Mouse (Mus musculus) gastrocnemius, postnatal 14 days (tissue): ENCODE results near the gene Crip1. TPM values are rescaled to one million over a fixed set of nuclear protein-coding genes. Genes with fewer than 3 reads are reported as not detected.
A peak's percentile ranks its signal among the peaks of the same experiment; 100 is the strongest.

Experiments
- DNase-seq: peaks from one replicate; pipeline ENCODE4 v3.0.0; 2021; ENCODE audit warnings: mixed read lengths
- intact Hi-C: fragments of 180-260 bp; cut with DNase I; formaldehyde crosslinking; loops from one replicate; pipeline ENCODE4 v1.15.1; 2025; ENCODE audit warnings: low total_unique reads
- total RNA-seq, 2 experiments: library from RNA; stranded (reverse); gene quantifications; 2 replicates each; pipeline ENCODE4 v1.2.3; 2021

Gene Crip1
- total RNA-seq, 2 experiments from 2014 or later, result 115 to 139 TPM

GRCm38 (mm10) chr12:113119516-113120410 is 26.4 kb upstream of the Crip1 start:
- peak; percentile 78 for DNase-seq
- intact Hi-C loops, result no loop called here

- no peak for DNase-seq
These were observed 21.4 kb upstream of the Crip1 start for GRCm38 (mm10) chr12:113124726-113125125.

GRCm38 (mm10) chr12:113130732-113131131 is 15.4 kb upstream of the Crip1 start:
- no peak for DNase-seq
- intact Hi-C loops, result no loop called here

More at GRCm38 (mm10) chr12:113124726-113125125, 21.4 kb upstream of the Crip1 start:
- intact Hi-C loops, result no loop called here

- intact Hi-C loops, result no loop called here
These were observed 14.5 kb upstream of the Crip1 start for GRCm38 (mm10) chr12:113131601-113132000.

GRCm38 (mm10) chr12:113132567-113132966 is 13.5 kb upstream of the Crip1 start:
- intact Hi-C loops, result no loop called here
- peak; percentile 73 for DNase-seq

More at GRCm38 (mm10) chr12:113131601-113132000, 14.5 kb upstream of the Crip1 start:
- DNase-seq, result no peak

- no peak for DNase-seq
- intact Hi-C loops, result no loop called here
These were observed 12.9 kb upstream of the Crip1 start for GRCm38 (mm10) chr12:113133260-113133659.

GRCm38 (mm10) chr12:113133861-113134403 is 12.2 kb upstream of the Crip1 start:
- intact Hi-C loops, result no loop called here
- DNase-seq, result no peak

GRCm38 (mm10) chr12:113134502-113134901 is 11.6 kb upstream of the Crip1 start:
- DNase-seq, result no peak
- intact Hi-C loops, result no loop called here

GRCm38 (mm10) chr12:113135401-113135800 is 10.7 kb upstream of the Crip1 start:
- intact Hi-C loops, result no loop called here
- no peak for DNase-seq

GRCm38 (mm10) chr12:113136492-113137020 is 9.6 kb upstream of the Crip1 start:
- intact Hi-C loops, result no loop called here
- DNase-seq, result no peak

GRCm38 (mm10) chr12:113137260-113138213 is 8.6 kb upstream of the Crip1 start:
- intact Hi-C loops, result no loop called here

GRCm38 (mm10) chr12:113138291-113138690 is 7.8 kb upstream of the Crip1 start:
- DNase-seq, result no peak
- intact Hi-C loops, result no loop called here

More at GRCm38 (mm10) chr12:113137260-113138213, 8.6 kb upstream of the Crip1 start:
- no peak for DNase-seq

- intact Hi-C loops, result no loop called here
- no peak for DNase-seq
These were observed 6.9 kb upstream of the Crip1 start for GRCm38 (mm10) chr12:113138901-113139864.

- DNase-seq, result peak; percentile 87
- intact Hi-C loops, result no loop called here
These were observed 6.1 kb upstream of the Crip1 start, which contains the start of gene Crip2 for GRCm38 (mm10) chr12:113139908-113140615. Gene Crip2 (plus strand): TSS chr12:113140236.

GRCm38 (mm10) chr12:113140616-113141411 is 5.3 kb upstream of the Crip1 start:
- intact Hi-C loops, result no loop called here
- peak; percentile 40 for DNase-seq

GRCm38 (mm10) chr12:113141531-113141973 is 4.6 kb upstream of the Crip1 start:
- intact Hi-C loops, result no loop called here
- DNase-seq, result peak; percentile 63
